Mouse (Mus musculus): ENCODE results near the gene Usp5. TPM values are rescaled to one million over a fixed set of nuclear protein-coding genes. Genes with fewer than 3 reads are reported as not detected.
"Not testable (repeated sequence)": the region's sequence is repeated elsewhere in the genome, so short reads cannot be mapped to it uniquely, and the experiment has no call there.

The Usp5 gene
- total and polyA plus RNA-seq, 2 experiments from 2014 or later = 201 to 218 TPM

DNA sequence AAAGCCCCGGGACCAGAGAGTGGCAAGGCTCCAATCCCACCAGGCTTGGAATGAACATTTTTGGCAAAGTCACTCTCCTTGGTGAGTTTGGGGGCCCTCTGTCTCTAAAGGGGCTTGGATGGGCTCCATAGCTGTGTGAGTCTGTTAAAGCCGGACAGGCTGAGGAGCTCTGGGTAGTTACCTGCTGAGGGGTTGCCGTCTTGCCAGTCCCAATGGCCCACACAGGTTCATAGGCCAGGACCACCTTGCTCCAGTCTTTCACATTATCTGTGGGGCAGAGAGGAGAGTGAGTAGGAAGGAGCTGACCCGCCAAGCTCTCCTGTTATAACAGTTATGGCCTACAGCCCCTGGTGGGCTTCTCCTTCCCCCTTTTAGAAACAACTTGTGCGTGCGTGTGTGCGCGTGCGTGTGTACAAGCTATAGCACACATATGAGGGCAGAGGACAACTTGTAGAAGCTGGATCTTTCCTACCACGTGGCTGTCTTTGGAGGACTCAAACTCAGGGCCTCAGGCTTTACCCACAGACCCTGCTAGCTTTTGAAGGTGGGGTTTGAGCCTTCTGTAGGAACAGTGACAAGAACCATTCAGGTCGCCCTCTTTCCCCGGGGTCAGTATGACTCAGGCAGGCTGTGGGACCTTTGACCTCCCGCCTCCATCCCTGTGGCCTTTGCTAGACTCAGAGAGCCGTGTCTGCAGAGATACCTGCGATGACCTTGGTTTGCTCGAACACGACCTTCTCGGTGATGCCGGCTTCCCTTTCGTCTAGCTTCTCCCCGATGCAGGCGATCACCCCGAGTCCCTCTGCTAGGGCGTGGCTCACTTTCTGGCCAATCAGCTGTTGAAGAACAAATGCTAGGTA lies 17.4 kb downstream of the Usp5 start:
- Histone ChIP-seq H3K27ac (ENCODE audit: low read depth, low read length) (no peak overlapping the region), H3K9ac (replicated peaks; ENCODE audit: low read length, poor library complexity, severe bottlenecking) (no peak overlapping the region), H3K4me2 (ENCODE audit: low read depth, low read length, poor library complexity, severe bottlenecking) (peak overlapping the region; percentile 87), H3K27me3 (ENCODE audit: insufficient read depth, low read length) (no peaks in the 10 kb centered on the region), H3K4me3 (ENCODE audit: low read depth, low read length) (peak overlapping the region; percentile 61; the same call in 1 of the 2 replicates), H3K9me3 (ENCODE audit: low read length) (no peaks in the 10 kb centered on the region), H3K4me1 (ENCODE audit: insufficient read depth, low read length) (peaks cover 14% of the 10 kb centered on the region), H3K36me3 (ENCODE audit: insufficient read depth, low read length) (peaks cover 25% of the 10 kb centered on the region; the same call in 1 of the 2 replicates)
- ATAC-seq (ENCODE audit: low FRiP score) (no peak), DNase-seq (ENCODE audit: low spot score) (no peak)
- 88% methylated on average over 24 of the region's 24 CpGs for WGBS
- TF ChIP-seq CTCF (IDR thresholded peaks at IDR 0.05) = no peak

DNA sequence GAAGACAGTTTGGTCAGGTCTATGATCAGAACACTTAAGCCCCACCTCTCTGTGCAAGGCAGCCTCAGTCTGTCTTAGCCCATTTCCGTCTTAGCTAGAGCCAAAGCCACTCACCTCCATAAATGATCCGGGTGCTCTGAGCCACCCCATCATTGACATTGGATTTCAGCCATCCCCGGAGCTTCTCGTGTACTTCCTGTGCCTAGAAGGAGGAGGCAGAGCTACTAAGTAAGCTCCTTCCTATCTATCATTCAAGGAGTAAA lies 17.9 kb downstream of the Usp5 start:
- Histone ChIP-seq H3K4me3 (ENCODE audit: low read depth, low read length) (no peak overlapping the region), H3K9ac (replicated peaks; ENCODE audit: low read length, poor library complexity, severe bottlenecking) (no peak overlapping the region), H3K36me3 (ENCODE audit: insufficient read depth, low read length) (peaks cover 19% of the 10 kb centered on the region; the same call in 1 of the 2 replicates), H3K9me3 (ENCODE audit: low read length) (no peaks in the 10 kb centered on the region), H3K27me3 (ENCODE audit: insufficient read depth, low read length) (no peaks in the 10 kb centered on the region), H3K27ac (ENCODE audit: low read depth, low read length) (no peak overlapping the region), H3K4me2 (ENCODE audit: low read depth, low read length, poor library complexity, severe bottlenecking) (no peak overlapping the region), H3K4me1 (ENCODE audit: insufficient read depth, low read length) (peaks cover 14% of the 10 kb centered on the region)
- DNase-seq (ENCODE audit: low spot score) = no peak
- ATAC-seq (ENCODE audit: low FRiP score) = no peak
- TF ChIP-seq CTCF (IDR thresholded peaks at IDR 0.05) = no peak
- WGBS = 88% methylated on average over 4 of the region's 4 CpGs

DNA sequence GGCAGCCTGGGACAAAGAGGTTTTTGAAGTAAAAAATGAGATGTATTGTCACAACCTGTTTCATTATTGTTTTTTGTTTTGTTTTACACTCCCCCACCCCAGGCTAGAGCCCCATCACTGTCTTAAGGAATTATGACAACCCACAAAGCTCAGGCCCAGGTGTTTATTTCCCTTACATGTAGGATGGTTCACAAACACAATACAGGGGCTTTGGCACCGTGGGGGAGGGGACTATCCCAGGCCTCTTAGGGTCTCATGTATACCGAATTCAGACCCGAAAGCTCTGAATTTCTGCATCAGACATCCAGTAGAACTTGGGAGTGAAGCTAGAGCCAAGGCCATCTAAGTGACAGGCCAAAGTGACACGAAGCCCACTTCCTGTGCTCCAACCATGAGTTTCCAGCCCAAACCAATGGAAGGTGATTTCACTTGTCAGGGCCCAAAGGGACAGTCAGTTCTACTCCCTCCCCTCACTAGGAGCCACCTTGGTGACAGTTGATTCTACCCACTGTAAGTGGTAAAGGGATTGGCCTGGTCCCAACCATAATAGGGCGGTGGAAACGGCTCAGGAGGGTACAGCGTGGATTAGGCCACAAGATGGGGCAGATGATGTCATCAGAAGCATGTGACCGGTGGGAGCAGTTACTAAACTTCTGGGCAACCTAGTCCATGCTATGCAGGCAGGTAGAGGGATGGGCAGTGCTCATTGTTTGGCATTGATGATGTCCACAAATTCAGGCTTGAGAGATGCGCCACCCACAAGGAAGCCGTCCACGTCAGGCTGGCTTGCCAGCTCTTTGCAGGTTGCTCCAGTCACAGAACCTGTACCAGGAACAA lies 18.5 kb downstream of the Usp5 start:
- DNase-seq (ENCODE audit: low spot score); ATAC-seq (ENCODE audit: low FRiP score); H3K9me3 ChIP-seq (ENCODE audit: low read length); H3K27me3 ChIP-seq (ENCODE audit: insufficient read depth, low read length); H3K27ac ChIP-seq (ENCODE audit: low read depth, low read length); H3K9ac ChIP-seq (replicated peaks; ENCODE audit: low read length, poor library complexity, severe bottlenecking); H3K4me3 ChIP-seq (ENCODE audit: low read depth, low read length); H3K4me2 ChIP-seq (ENCODE audit: low read depth, low read length, poor library complexity, severe bottlenecking): not testable (repeated sequence)
- 82% methylated on average over 11 of the region's 11 CpGs for WGBS
- H3K4me1 ChIP-seq (ENCODE audit: insufficient read depth, low read length) = peaks cover 14% of the 10 kb centered on the region
- H3K36me3 ChIP-seq (ENCODE audit: insufficient read depth, low read length) = 0 out of 2 replicates have a peak, but pooled peaks cover 15% of the 10 kb centered on the region

DNA sequence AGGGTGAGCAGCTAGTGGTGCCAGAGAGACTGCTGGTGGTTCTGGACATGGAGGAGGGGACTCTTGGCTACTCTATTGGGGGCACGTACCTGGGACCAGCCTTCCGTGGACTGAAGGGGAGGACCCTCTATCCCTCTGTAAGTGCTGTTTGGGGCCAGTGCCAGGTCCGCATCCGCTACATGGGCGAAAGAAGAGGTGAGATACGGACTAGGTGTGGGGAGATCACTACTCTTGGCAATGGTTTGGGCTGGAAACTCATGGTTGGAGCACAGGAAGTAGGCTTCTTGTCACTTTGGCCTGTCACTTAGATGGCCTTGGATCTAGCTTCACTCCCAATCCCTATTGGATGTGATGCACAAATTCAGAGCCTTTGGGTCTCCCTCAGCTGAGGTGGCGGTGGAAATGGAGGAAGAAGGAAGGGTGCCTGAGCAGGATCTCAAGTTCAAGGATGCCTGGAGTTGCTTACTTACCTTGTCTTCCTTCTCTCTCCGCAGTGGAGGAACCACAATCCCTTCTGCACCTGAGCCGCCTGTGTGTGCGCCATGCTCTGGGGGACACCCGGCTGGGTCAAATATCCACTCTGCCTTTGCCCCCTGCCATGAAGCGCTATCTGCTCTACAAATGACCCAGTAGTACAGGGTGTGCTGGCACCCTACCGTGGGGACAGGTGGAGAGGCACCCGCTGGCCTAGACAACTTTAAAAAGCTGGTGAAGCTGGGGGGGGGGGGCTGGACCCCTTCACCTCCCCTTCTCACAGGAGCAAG lies 19.3 kb downstream of the Usp5 start:
- H3K9me3 ChIP-seq (ENCODE audit: low read length) = no peaks in the 10 kb centered on the region
- peak overlapping the region; percentile 54 for H3K9ac ChIP-seq (replicated peaks; ENCODE audit: low read length, poor library complexity, severe bottlenecking)
- H3K4me3 ChIP-seq (ENCODE audit: low read depth, low read length) = peak overlapping the region; percentile 43
- no peak for TF ChIP-seq CTCF (IDR thresholded peaks at IDR 0.05)
- H3K4me1 ChIP-seq (ENCODE audit: insufficient read depth, low read length) = peaks cover 14% of the 10 kb centered on the region
- ATAC-seq (ENCODE audit: low FRiP score) = no peak
- 46% methylated on average over 14 of the region's 14 CpGs for WGBS
- DNase-seq (ENCODE audit: low spot score) = no peak
- H3K27me3 ChIP-seq (ENCODE audit: insufficient read depth, low read length) = no peaks in the 10 kb centered on the region
- H3K4me2 ChIP-seq (ENCODE audit: low read depth, low read length, poor library complexity, severe bottlenecking) = peak overlapping the region; percentile 69
- H3K27ac ChIP-seq (ENCODE audit: low read depth, low read length) = no peak overlapping the region
- H3K36me3 ChIP-seq (ENCODE audit: insufficient read depth, low read length) = 0 out of 2 replicates have a peak, but pooled peaks cover 10% of the 10 kb centered on the region

DNA sequence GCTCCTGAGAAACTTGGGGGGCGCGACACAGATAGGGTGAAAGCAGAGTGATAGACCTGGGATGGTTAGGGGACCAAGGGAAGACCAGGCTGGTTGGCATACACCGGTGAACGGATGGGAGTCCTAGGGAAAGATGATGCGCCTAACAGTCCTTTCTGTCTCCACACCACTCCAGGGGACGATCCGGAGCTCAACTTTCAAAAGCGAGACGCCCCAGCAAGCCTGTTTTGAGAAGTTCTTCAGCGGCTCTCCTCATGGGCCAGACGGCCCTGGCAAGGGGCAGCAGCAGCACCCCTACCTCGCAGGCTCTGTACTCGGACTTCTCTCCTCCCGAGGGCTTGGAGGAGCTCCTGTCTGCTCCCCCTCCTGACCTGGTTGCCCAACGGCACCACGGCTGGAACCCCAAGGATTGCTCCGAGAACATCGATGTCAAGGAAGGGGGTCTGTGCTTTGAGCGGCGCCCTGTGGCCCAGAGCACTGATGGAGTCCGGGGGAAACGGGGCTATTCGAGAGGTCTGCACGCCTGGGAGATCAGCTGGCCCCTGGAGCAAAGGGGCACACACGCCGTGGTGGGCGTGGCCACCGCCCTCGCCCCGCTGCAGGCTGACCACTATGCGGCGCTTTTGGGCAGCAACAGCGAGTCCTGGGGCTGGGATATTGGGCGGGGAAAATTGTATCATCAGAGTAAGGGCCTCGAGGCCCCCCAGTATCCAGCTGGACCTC lies 20.1 kb downstream of the Usp5 start:
- Histone ChIP-seq H3K27ac (ENCODE audit: low read depth, low read length) (peak overlapping the region; percentile 69), H3K36me3 (ENCODE audit: insufficient read depth, low read length) (0 out of 2 replicates have a peak, but pooled peaks cover 10% of the 10 kb centered on the region), H3K27me3 (ENCODE audit: insufficient read depth, low read length) (no peaks in the 10 kb centered on the region), H3K4me3 (ENCODE audit: low read depth, low read length) (peak overlapping the region; percentile 43), H3K9me3 (ENCODE audit: low read length) (no peaks in the 10 kb centered on the region), H3K4me2 (ENCODE audit: low read depth, low read length, poor library complexity, severe bottlenecking) (peak overlapping the region; percentile 69), H3K4me1 (ENCODE audit: insufficient read depth, low read length) (peaks cover 10% of the 10 kb centered on the region; the same call in 1 of the 2 replicates), H3K9ac (replicated peaks; ENCODE audit: low read length, poor library complexity, severe bottlenecking) (peak overlapping the region; percentile 54)
- peak; percentile 79 for TF ChIP-seq CTCF (IDR thresholded peaks at IDR 0.05)
- under 1% methylated on average over 32 of the region's 35 CpGs for WGBS
- peak; percentile 83 for DNase-seq (ENCODE audit: low spot score)
- no peak for ATAC-seq (ENCODE audit: low FRiP score)
